Mouse (Mus musculus) midbrain, embryonic 11.5 days (tissue): ENCODE results near the gene Hist1h3d. TPM values are rescaled to one million over a fixed set of nuclear protein-coding genes. Genes with fewer than 3 reads are reported as not detected.
"Not testable (repeated sequence)": the region's sequence is repeated elsewhere in the genome, so short reads cannot be mapped to it uniquely, and the experiment has no call there.

ENCODE experiments used
- ATAC-seq: fragments of 200-750 bp; cut with Nextera tagmentation; 2 replicates; pipeline ENCODE4 v1.8.0; 2017; ENCODE audit warnings: moderate TSS enrichment, moderate library complexity; ENCODE audit not compliant: low FRiP score
- DNase-seq: peaks from one replicate; pipeline ENCODE4 v3.0.0; 2015; ENCODE audit warnings: low spot score; ENCODE audit errors: missing footprints
- H3K27ac ChIP-seq: fragments of 300-500 bp; sonication (generic); 2 replicates; pipeline ENCODE4 v1.5.1; 2014; ENCODE audit warnings: low read depth, low read length
- H3K27me3 ChIP-seq: fragments of 300-500 bp; sonication (generic); 2 replicates; pipeline ENCODE4 v1.6.1; 2014; ENCODE audit warnings: mild to moderate bottlenecking, low read length, moderate library complexity, mixed read lengths; ENCODE audit not compliant: control insufficient read depth, insufficient read depth
- H3K36me3 ChIP-seq: fragments of 300-500 bp; sonication (generic); 2 replicates; pipeline ENCODE4 v1.6.1; 2014; ENCODE audit warnings: mild to moderate bottlenecking, low read length, moderate library complexity, mixed read lengths; ENCODE audit not compliant: control insufficient read depth, insufficient read depth
- H3K4me1 ChIP-seq: fragments of 300-500 bp; sonication (generic); 2 replicates; pipeline ENCODE4 v1.6.1; 2014; ENCODE audit warnings: low read length; ENCODE audit not compliant: control insufficient read depth, insufficient read depth
- H3K4me2 ChIP-seq: fragments of 300-500 bp; sonication (generic); 2 replicates; pipeline ENCODE4 v1.6.1; 2014; ENCODE audit warnings: mild to moderate bottlenecking, moderate library complexity
- H3K4me3 ChIP-seq: fragments of 300-500 bp; sonication (generic); 2 replicates; pipeline ENCODE4 v1.5.1; 2014; ENCODE audit warnings: low read depth, low read length
- H3K9ac ChIP-seq: fragments of 300-500 bp; sonication (generic); 2 replicates; pipeline ENCODE4 v1.6.1; 2014; ENCODE audit warnings: low read length
- H3K9me3 ChIP-seq: fragments of 300-500 bp; sonication (generic); 2 replicates; pipeline ENCODE4 v1.6.1; 2016; ENCODE audit warnings: low read length; ENCODE audit not compliant: control insufficient read depth
- WGBS: fragments of 180-500 bp; shearing (Covaris S2); extraction: QIAGEN DNeasy Blood & Tissue Kit; methylation state at CpG from one replicate; pipeline ENCODE4 v1.1.7; 2014; 5-methylcytosine and 5-hydroxymethylcytosine counted together
- polyA plus RNA-seq: library from polyadenylated mRNA; unstranded; fragments of >200 nt; fragmentation: Nextera tagmentation; extraction: Ambion mirVana; gene quantifications from 2 replicates; pipeline ENCODE4 v1.2.1, GENCODE M21; 2014

Hist1h3d gene
- polyA plus RNA-seq, 1 experiment from 2014 or later, result 7.4 TPM

- peaks cover 15% of the 10 kb centered on the region for H3K4me1 ChIP-seq
- DNase-seq, result peak; percentile 92
- H3K27ac ChIP-seq, result peak overlapping the region; percentile 93
- no peak for ATAC-seq
- WGBS, result 42% methylated on average over 2 of the region's 2 CpGs
- no peaks in the 10 kb centered on the region for H3K9me3 ChIP-seq
- no peaks in the 10 kb centered on the region for H3K27me3 ChIP-seq
- H3K4me2 ChIP-seq, result peak overlapping the region; percentile 63
- H3K36me3 ChIP-seq, result no peaks in the 10 kb centered on the region
- H3K9ac ChIP-seq, result peak overlapping the region; percentile 75
- H3K4me3 ChIP-seq, result peak overlapping the region; percentile 43
Observed at GRCm38 (mm10) chr13:23572218-23573033, 3.1 kb upstream of the Hist1h3d start.

- Histone ChIP-seq H3K4me3 (peak overlapping the region; percentile 18; the same call in 1 of the 2 replicates), H3K9ac (peak overlapping the region; percentile 55), H3K4me2 (peak overlapping the region; percentile 63), H3K27ac (peak overlapping the region; percentile 93), H3K4me1 (peaks cover 15% of the 10 kb centered on the region)
- H3K27me3 ChIP-seq, H3K9me3 ChIP-seq, H3K36me3 ChIP-seq, ATAC-seq: not testable (repeated sequence)
- 11% methylated on average over 17 of the region's 20 CpGs for WGBS
- peak; percentile 91 for DNase-seq
Observed at GRCm38 (mm10) chr13:23573034-23573897, 2.3 kb upstream of the Hist1h3d start.

- not testable (repeated sequence) for H3K36me3 ChIP-seq, H3K9me3 ChIP-seq, H3K27me3 ChIP-seq
- H3K4me3 ChIP-seq, result peak within 1 kb of the TSS; percentile 39; the same call in 1 of the 2 replicates
- H3K4me1 ChIP-seq, result peaks cover 15% of the 10 kb centered on the region
- 0% methylated on average over 24 of the region's 42 CpGs for WGBS
- peak within 1 kb of the TSS; percentile 93 for H3K27ac ChIP-seq
- ATAC-seq (peak; percentile 90), DNase-seq (peak; percentile 98)
- H3K4me2 ChIP-seq, result peak within 1 kb of the TSS; percentile 63
- peak within 1 kb of the TSS; percentile 62 for H3K9ac ChIP-seq
Observed at GRCm38 (mm10) chr13:23573898-23574524, 1.6 kb upstream of the Hist1h3d start, which contains the start of the genes Hist1h2bf and Hist1h2ad. Gene Hist1h2bf, minus strand, starts transcription at chr13:23574196. Gene Hist1h2ad, plus strand, starts transcription at chr13:23574381.

- Histone ChIP-seq H3K4me3 (peak overlapping the region; percentile 27; the same call in 1 of the 2 replicates), H3K4me1 (peaks cover 15% of the 10 kb centered on the region), H3K4me2 (peak overlapping the region; percentile 61), H3K27ac (peak overlapping the region; percentile 83), H3K9ac (peak overlapping the region; percentile 62)
- H3K9me3 ChIP-seq, ATAC-seq, H3K36me3 ChIP-seq, H3K27me3 ChIP-seq: not testable (repeated sequence)
- WGBS, result 0% methylated on average over 4 of the region's 39 CpGs
- peak; percentile 92 for DNase-seq
Observed at GRCm38 (mm10) chr13:23574546-23575170, 905 bp upstream of the Hist1h3d start.

GRCm38 (mm10) chr13:23575864-23576313 is 326 bp downstream of the Hist1h3d start:
- peak overlapping the region; percentile 77 for H3K9ac ChIP-seq
- WGBS, result under 1% methylated on average over 11 of the region's 40 CpGs
- peak overlapping the region; percentile 61 for H3K4me2 ChIP-seq
- peak overlapping the region; percentile 39 for H3K4me3 ChIP-seq
- peak; percentile 92 for DNase-seq
- H3K4me1 ChIP-seq, result peaks cover 11% of the 10 kb centered on the region
- H3K9me3 ChIP-seq, H3K27me3 ChIP-seq, ATAC-seq, H3K36me3 ChIP-seq: not testable (repeated sequence)
- H3K27ac ChIP-seq, result peak overlapping the region; percentile 81

GRCm38 (mm10) chr13:23576351-23576881 is 853 bp downstream of the Hist1h3d start:
- peak overlapping the region; percentile 61 for H3K4me2 ChIP-seq
- DNase-seq, result peak; percentile 93
- H3K27me3 ChIP-seq, result no peaks in the 10 kb centered on the region
- H3K4me1 ChIP-seq, result peaks cover 11% of the 10 kb centered on the region
- peak overlapping the region; percentile 39 for H3K4me3 ChIP-seq
- WGBS, result 1% methylated on average over 7 of the region's 7 CpGs
- H3K9ac ChIP-seq, result peak overlapping the region; percentile 77
- H3K36me3 ChIP-seq, result no peaks in the 10 kb centered on the region
- peak overlapping the region; percentile 81 for H3K27ac ChIP-seq
- ATAC-seq, result no peak
- no peaks in the 10 kb centered on the region for H3K9me3 ChIP-seq

- no peaks in the 10 kb centered on the region for H3K36me3 ChIP-seq
- WGBS, result 50% methylated on average over 6 of the region's 6 CpGs
- peaks cover 11% of the 10 kb centered on the region for H3K4me1 ChIP-seq
- no peak for ATAC-seq
- no peaks in the 10 kb centered on the region for H3K27me3 ChIP-seq
- H3K27ac ChIP-seq, result peak overlapping the region; percentile 81
- DNase-seq, result peak; percentile 91
- H3K9ac ChIP-seq, result peak overlapping the region; percentile 77
- peak overlapping the region; percentile 61 for H3K4me2 ChIP-seq
- no peaks in the 10 kb centered on the region for H3K9me3 ChIP-seq
- peak overlapping the region; percentile 39 for H3K4me3 ChIP-seq
Observed at GRCm38 (mm10) chr13:23576906-23577639, 1.5 kb downstream of the Hist1h3d start.
